Mouse (Mus musculus): ENCODE results near the gene Klf7. TPM values are rescaled to one million over a fixed set of nuclear protein-coding genes. Genes with fewer than 3 reads are reported as not detected.

The Klf7 gene
- polyA plus RNA-seq, 1 experiment from 2014 or later: 35.5 TPM

- peak; percentile 70 for DNase-seq (ENCODE audit: low spot score)
- H3K27me3 ChIP-seq (ENCODE audit: control insufficient read depth, insufficient read depth, low read length): no peaks in the 10 kb centered on the region
- H3K9ac ChIP-seq (ENCODE audit: low read length): peak overlapping the region; percentile 71
- 2% methylated on average over 25 of the region's 25 CpGs for WGBS
- H3K4me1 ChIP-seq (ENCODE audit: control insufficient read depth, insufficient read depth, low read length): peaks cover 7% of the 10 kb centered on the region
- H3K4me2 ChIP-seq (ENCODE audit: low read depth): peak overlapping the region; percentile 66
- no peaks in the 10 kb centered on the region for H3K36me3 ChIP-seq (ENCODE audit: control insufficient read depth, insufficient read depth, low read length)
- no peaks in the 10 kb centered on the region for H3K9me3 ChIP-seq (ENCODE audit: control insufficient read depth, low read length)
- H3K27ac ChIP-seq (ENCODE audit: low read depth, low read length): peak overlapping the region; percentile 100
- ATAC-seq (ENCODE audit: insufficient read depth, low FRiP score, low TSS enrichment): peak; percentile 57
- peak overlapping the region; percentile 75 for H3K4me3 ChIP-seq (ENCODE audit: low read depth, low read length)
These were observed 1.1 kb downstream of the Klf7 start for GRCm38 (mm10) chr1:64120811-64121515.

- DNase-seq (ENCODE audit: low spot score): peak; percentile 57
These were observed 1.7 kb downstream of the Klf7 start for GRCm38 (mm10) chr1:64120421-64120810.

GRCm38 (mm10) chr1:64119851-64120250 is 2.2 kb downstream of the Klf7 start:
- peak overlapping the region; percentile 75 for H3K4me3 ChIP-seq (ENCODE audit: low read depth, low read length)
- peaks cover 7% of the 10 kb centered on the region for H3K4me1 ChIP-seq (ENCODE audit: control insufficient read depth, insufficient read depth, low read length)
- H3K27ac ChIP-seq (ENCODE audit: low read depth, low read length): peak overlapping the region; percentile 100
- no peaks in the 10 kb centered on the region for H3K27me3 ChIP-seq (ENCODE audit: control insufficient read depth, insufficient read depth, low read length)
- DNase-seq (ENCODE audit: low spot score) (peak; percentile 48), ATAC-seq (ENCODE audit: insufficient read depth, low FRiP score, low TSS enrichment) (no peak)
- no peaks in the 10 kb centered on the region for H3K9me3 ChIP-seq (ENCODE audit: control insufficient read depth, low read length)
- H3K9ac ChIP-seq (ENCODE audit: low read length): peak overlapping the region; percentile 71
- peak overlapping the region; percentile 66 for H3K4me2 ChIP-seq (ENCODE audit: low read depth)
- H3K36me3 ChIP-seq (ENCODE audit: control insufficient read depth, insufficient read depth, low read length): no peaks in the 10 kb centered on the region
- 4% methylated on average over 8 of the region's 8 CpGs for WGBS

More at GRCm38 (mm10) chr1:64120421-64120810, 1.7 kb downstream of the Klf7 start:
- H3K36me3 ChIP-seq (ENCODE audit: control insufficient read depth, insufficient read depth, low read length): no peaks in the 10 kb centered on the region
- H3K4me2 ChIP-seq (ENCODE audit: low read depth): peak overlapping the region; percentile 66
- H3K4me1 ChIP-seq (ENCODE audit: control insufficient read depth, insufficient read depth, low read length): peaks cover 7% of the 10 kb centered on the region
- H3K27me3 ChIP-seq (ENCODE audit: control insufficient read depth, insufficient read depth, low read length): no peaks in the 10 kb centered on the region
- H3K27ac ChIP-seq (ENCODE audit: low read depth, low read length): peak overlapping the region; percentile 100
- H3K4me3 ChIP-seq (ENCODE audit: low read depth, low read length): peak overlapping the region; percentile 75
- ATAC-seq (ENCODE audit: insufficient read depth, low FRiP score, low TSS enrichment): no peak
- WGBS: under 1% methylated on average over 13 of the region's 13 CpGs
- peak overlapping the region; percentile 71 for H3K9ac ChIP-seq (ENCODE audit: low read length)
- no peaks in the 10 kb centered on the region for H3K9me3 ChIP-seq (ENCODE audit: control insufficient read depth, low read length)

GRCm38 (mm10) chr1:64119358-64119794 is 2.7 kb downstream of the Klf7 start:
- no peaks in the 10 kb centered on the region for H3K9me3 ChIP-seq (ENCODE audit: control insufficient read depth, low read length)

GRCm38 (mm10) chr1:64118285-64119170 is 3.6 kb downstream of the Klf7 start:
- H3K36me3 ChIP-seq (ENCODE audit: control insufficient read depth, insufficient read depth, low read length): no peaks in the 10 kb centered on the region
- H3K9me3 ChIP-seq (ENCODE audit: control insufficient read depth, low read length): no peaks in the 10 kb centered on the region
- H3K4me1 ChIP-seq (ENCODE audit: control insufficient read depth, insufficient read depth, low read length): peaks cover 7% of the 10 kb centered on the region
- 47% methylated on average over 6 of the region's 6 CpGs for WGBS
- H3K27ac ChIP-seq (ENCODE audit: low read depth, low read length): peak overlapping the region; percentile 100
- ATAC-seq (ENCODE audit: insufficient read depth, low FRiP score, low TSS enrichment) (no peak), DNase-seq (ENCODE audit: low spot score) (no peak)
- H3K4me3 ChIP-seq (ENCODE audit: low read depth, low read length): peak overlapping the region; percentile 75
- peak overlapping the region; percentile 66 for H3K4me2 ChIP-seq (ENCODE audit: low read depth)
- H3K9ac ChIP-seq (ENCODE audit: low read length): peak overlapping the region; percentile 71
- no peaks in the 10 kb centered on the region for H3K27me3 ChIP-seq (ENCODE audit: control insufficient read depth, insufficient read depth, low read length)

More at GRCm38 (mm10) chr1:64119358-64119794, 2.7 kb downstream of the Klf7 start:
- DNase-seq (ENCODE audit: low spot score): peak; percentile 42
- Histone ChIP-seq H3K4me2 (ENCODE audit: low read depth) (peak overlapping the region; percentile 66), H3K4me3 (ENCODE audit: low read depth, low read length) (peak overlapping the region; percentile 75), H3K27me3 (ENCODE audit: control insufficient read depth, insufficient read depth, low read length) (no peaks in the 10 kb centered on the region), H3K36me3 (ENCODE audit: control insufficient read depth, insufficient read depth, low read length) (no peaks in the 10 kb centered on the region), H3K9ac (ENCODE audit: low read length) (peak overlapping the region; percentile 71), H3K27ac (ENCODE audit: low read depth, low read length) (peak overlapping the region; percentile 100), H3K4me1 (ENCODE audit: control insufficient read depth, insufficient read depth, low read length) (peaks cover 7% of the 10 kb centered on the region)
- WGBS: 27% methylated on average over 7 of the region's 7 CpGs
- no peak for ATAC-seq (ENCODE audit: insufficient read depth, low FRiP score, low TSS enrichment)

GRCm38 (mm10) chr1:64117478-64118284 is 4.4 kb downstream of the Klf7 start:
- Histone ChIP-seq H3K9ac (ENCODE audit: low read length) (peak overlapping the region; percentile 71; the same call in 1 of the 2 replicates), H3K4me1 (ENCODE audit: control insufficient read depth, insufficient read depth, low read length) (peaks cover 7% of the 10 kb centered on the region), H3K4me3 (ENCODE audit: low read depth, low read length) (peak overlapping the region; percentile 75), H3K27me3 (ENCODE audit: control insufficient read depth, insufficient read depth, low read length) (no peaks in the 10 kb centered on the region), H3K9me3 (ENCODE audit: control insufficient read depth, low read length) (no peaks in the 10 kb centered on the region), H3K36me3 (ENCODE audit: control insufficient read depth, insufficient read depth, low read length) (no peaks in the 10 kb centered on the region), H3K27ac (ENCODE audit: low read depth, low read length) (0 out of 2 replicates have a peak overlapping the region, but pooled peaks have one; percentile 29), H3K4me2 (ENCODE audit: low read depth) (peak overlapping the region; percentile 66)
- WGBS: 81% methylated on average over 11 of the region's 11 CpGs
- ATAC-seq (ENCODE audit: insufficient read depth, low FRiP score, low TSS enrichment) (no peak), DNase-seq (ENCODE audit: low spot score) (no peak)

- DNase-seq (ENCODE audit: low spot score): no peak
- Histone ChIP-seq H3K4me2 (ENCODE audit: low read depth) (peak overlapping the region; percentile 66), H3K27ac (ENCODE audit: low read depth, low read length) (no peak overlapping the region), H3K4me1 (ENCODE audit: control insufficient read depth, insufficient read depth, low read length) (peaks cover 4% of the 10 kb centered on the region; the same call in 1 of the 2 replicates), H3K4me3 (ENCODE audit: low read depth, low read length) (no peak overlapping the region), H3K9me3 (ENCODE audit: control insufficient read depth, low read length) (no peaks in the 10 kb centered on the region), H3K27me3 (ENCODE audit: control insufficient read depth, insufficient read depth, low read length) (no peaks in the 10 kb centered on the region), H3K36me3 (ENCODE audit: control insufficient read depth, insufficient read depth, low read length) (no peaks in the 10 kb centered on the region), H3K9ac (ENCODE audit: low read length) (no peak overlapping the region)
- 76% methylated on average over 6 of the region's 6 CpGs for WGBS
- no peak for ATAC-seq (ENCODE audit: insufficient read depth, low FRiP score, low TSS enrichment)
These were observed 5.2 kb downstream of the Klf7 start for GRCm38 (mm10) chr1:64116746-64117455.

Measured in neural tube, embryonic 11.5 days (tissue).